Mouse (Mus musculus) ES-E14 (cell line): ENCODE data around the gene Ppp2r5a.

Source experiments
- CHD2 ChIP-seq: IDR thresholded peaks from 2 replicates; pipeline ENCODE4 v1.6.1; 2014; ENCODE audit warnings: mild to moderate bottlenecking, low read depth, low read length, inconsistent platforms
- HCFC1 ChIP-seq: IDR thresholded peaks from 2 replicates; pipeline ENCODE4 v1.6.1; 2012; ENCODE audit warnings: low read length, inconsistent platforms, borderline replicate concordance; ENCODE audit not compliant: insufficient read depth

- no peak for TF ChIP-seq CHD2
- no peak for TF ChIP-seq HCFC1
Measured at GRCm38 (mm10) chr1:191438546-191438945, 35.5 kb upstream of the Ppp2r5a start.
